36 mouse cellular contexts compared by ENCODE assay signal in the genomic region with DNA sequence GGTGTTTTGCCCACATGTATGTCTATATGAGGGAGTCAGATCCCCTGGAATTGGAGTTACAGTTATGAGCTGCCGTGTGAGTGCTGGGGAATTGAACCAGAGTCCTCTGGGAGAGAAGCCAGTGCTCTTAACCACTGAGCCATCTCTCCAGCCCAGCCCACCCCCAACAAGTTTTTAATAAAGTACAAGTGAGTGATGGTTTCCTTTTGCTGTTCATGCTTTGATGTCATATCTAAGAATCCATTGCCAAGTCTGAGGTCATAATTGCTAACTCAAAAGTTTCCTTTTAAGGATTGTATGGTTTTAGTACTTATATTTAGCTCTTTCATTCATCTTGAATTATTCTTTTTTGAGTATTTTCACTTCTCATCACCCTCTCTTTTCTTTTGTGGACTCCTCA. TPM values are rescaled to one million over a fixed set of nuclear protein-coding genes. Genes with fewer than 3 reads are reported as not detected.
"Had no signal": no experiment of that assay in that cellular context is flagged by ENCODE, and none has a peak within 500 bp of the region (broad histone marks: within the 10 kb centered on the region; RNA-seq: fewer than 3 reads in every experiment).

No protein-coding gene starts in this region.

- H3K4me2 ChIP-seq: limb, embryonic 12.5 days; limb, embryonic 13.5 days; limb, embryonic 15.5 days; liver, embryonic 11.5 days; liver, embryonic 12.5 days; liver, embryonic 13.5 days; liver, embryonic 15.5 days; lung, embryonic 15.5 days; midbrain, embryonic 11.5 days; midbrain, embryonic 12.5 days; midbrain, embryonic 13.5 days; midbrain, embryonic 15.5 days; neural tube, embryonic 12.5 days had no signal

- H3K9me3 ChIP-seq: limb, embryonic 10.5 days; limb, embryonic 12.5 days; limb, embryonic 13.5 days; limb, embryonic 15.5 days; liver, embryonic 12.5 days; liver, embryonic 13.5 days; liver, embryonic 15.5 days; lung, embryonic 15.5 days; megakaryocyte, embryonic 14.5 days; midbrain, embryonic 10.5 days; midbrain, embryonic 12.5 days; midbrain, embryonic 13.5 days; midbrain, embryonic 15.5 days; neural tube, embryonic 12.5 days had no signal

- H3K27ac ChIP-seq: left cerebral cortex, adult 2 months; limb, embryonic 10.5 days; limb, embryonic 12.5 days; limb, embryonic 13.5 days; limb, embryonic 15.5 days; liver, embryonic 12.5 days; liver, embryonic 13.5 days; liver, embryonic 14.5 days; liver, embryonic 15.5 days; lung, embryonic 15.5 days; macrophage; midbrain, embryonic 10.5 days; midbrain, embryonic 12.5 days; midbrain, embryonic 13.5 days; midbrain, embryonic 15.5 days; neural tube, embryonic 12.5 days had no signal

- DNase-seq: left cerebral cortex, postnatal 4 days; liver; liver, embryonic 13.5 days; liver, postnatal 0 days; lung, adult 2 months; lung, postnatal 10 days; lung, postnatal 14 days; lung, postnatal 4 days; midbrain, embryonic 14.5 days had no signal

- H3K9ac ChIP-seq: limb, embryonic 12.5 days; limb, embryonic 13.5 days; limb, embryonic 15.5 days; liver, embryonic 12.5 days; liver, embryonic 13.5 days; liver, embryonic 14.5 days; liver, embryonic 15.5 days; liver, postnatal 0 days; lung, embryonic 15.5 days; midbrain, embryonic 12.5 days; midbrain, embryonic 13.5 days; midbrain, embryonic 15.5 days; neural tube, embryonic 12.5 days had no signal

- H3K4me1 ChIP-seq: limb, embryonic 15.5 days; midbrain, embryonic 10.5 days; midbrain, embryonic 12.5 days; midbrain, embryonic 13.5 days; midbrain, embryonic 15.5 days; neural tube, embryonic 12.5 days had no signal

- H3K36me3 ChIP-seq: limb, embryonic 10.5 days; limb, embryonic 12.5 days; limb, embryonic 13.5 days; limb, embryonic 15.5 days; liver, embryonic 12.5 days; liver, embryonic 13.5 days; liver, embryonic 15.5 days; lung, embryonic 15.5 days; midbrain, embryonic 10.5 days; midbrain, embryonic 12.5 days; midbrain, embryonic 13.5 days; midbrain, embryonic 15.5 days; neural tube, embryonic 12.5 days had no signal

- H3K27me3 ChIP-seq: limb, embryonic 13.5 days; limb, embryonic 15.5 days; liver, embryonic 13.5 days; liver, embryonic 15.5 days; lung, embryonic 15.5 days; midbrain, embryonic 13.5 days; midbrain, embryonic 15.5 days; neural tube, embryonic 12.5 days had no signal

- H3K4me3 ChIP-seq: left cerebral cortex, adult 2 months; limb, embryonic 10.5 days; limb, embryonic 12.5 days; limb, embryonic 13.5 days; limb, embryonic 15.5 days; liver, embryonic 12.5 days; liver, embryonic 13.5 days; liver, embryonic 15.5 days; lung, embryonic 15.5 days; megakaryocyte, embryonic 14.5 days; midbrain, embryonic 10.5 days; midbrain, embryonic 12.5 days; midbrain, embryonic 13.5 days; midbrain, embryonic 15.5 days; myocyte; neural tube, embryonic 12.5 days had no signal

- ATAC-seq: liver, embryonic 12.5 days; liver, postnatal 0 days; midbrain, embryonic 13.5 days; midbrain, embryonic 15.5 days; midbrain, embryonic 16.5 days had no signal

RNA-seq across cellular contexts. Expression of a gene that starts 38.1 kb away (rescaled TPM):
- total RNA-seq: liver, adult 2 months; megakaryocyte progenitor cell, adult 5-6 weeks; megakaryocyte, adult 5-6 weeks; megakaryocyte-erythroid progenitor cell, adult 5-6 weeks; monocyte, adult 5-6 weeks had no signal
- polyA plus RNA-seq: limb, embryonic 10.5 days; limb, embryonic 11.5 days; limb, embryonic 12.5 days; limb, embryonic 13.5 days; limb, embryonic 15.5 days; liver, adult 2 months; liver, embryonic 11.5 days; liver, embryonic 12.5 days; liver, embryonic 13.5 days; liver, embryonic 14.5 days; liver, embryonic 15.5 days; liver, embryonic 16.5 days; liver, postnatal 0 days; lung, adult 2 months; macrophage; myocyte had no signal

RNA-seq across cellular contexts. Expression of a gene that starts 39.2 kb away (rescaled TPM):
- total RNA-seq: liver, adult 2 months; megakaryocyte progenitor cell, adult 5-6 weeks; megakaryocyte, adult 5-6 weeks; megakaryocyte-erythroid progenitor cell, adult 5-6 weeks; monocyte, adult 5-6 weeks had no signal
- polyA plus RNA-seq: limb, embryonic 10.5 days; limb, embryonic 12.5 days; liver, adult 2 months; liver, embryonic 13.5 days; liver, embryonic 14.5 days; liver, embryonic 15.5 days; liver, postnatal 0 days; macrophage; myocyte had no signal
